Mouse (Mus musculus) C2C12 (cell line): ENCODE results near the gene Gsk3b. TPM values are rescaled to one million over a fixed set of nuclear protein-coding genes. Genes with fewer than 3 reads are reported as not detected.
A peak's percentile ranks its signal among the peaks of the same experiment; 100 is the strongest.
"Not testable (repeated sequence)": the region's sequence is repeated elsewhere in the genome, so short reads cannot be mapped to it uniquely, and the experiment has no call there.

ENCODE experiments used
- H3K27me3 ChIP-seq: one replicate; pipeline ENCODE4 v1.6.1; 2011; ENCODE audit not compliant: control insufficient read depth, insufficient read depth, insufficient read length
- H3K36me3 ChIP-seq: one replicate; pipeline ENCODE4 v1.6.1; 2011; ENCODE audit not compliant: control insufficient read depth, insufficient read depth
- H3K4me3 ChIP-seq: one replicate; pipeline ENCODE4 v1.5.1; 2011; ENCODE audit warnings: mild to moderate bottlenecking, control low read depth; ENCODE audit not compliant: poor library complexity, insufficient read depth, severe bottlenecking
- H3K79me2 ChIP-seq: one replicate; pipeline ENCODE4 v1.6.1; 2011; ENCODE audit not compliant: control insufficient read depth, insufficient read depth
- H3K79me3 ChIP-seq: one replicate; pipeline ENCODE4 v1.6.1; 2011; ENCODE audit warnings: low read depth, control low read depth
- H3ac ChIP-seq: one replicate; pipeline ENCODE3; 2011; ENCODE audit warnings: low read depth; ENCODE audit not compliant: control insufficient read depth, insufficient read length
- CEBPB ChIP-seq: IDR thresholded peaks from one replicate; pipeline ENCODE4 v1.6.1; 2011; ENCODE audit warnings: low read depth, mild to moderate bottlenecking, control low read depth, moderate library complexity
- CTCF ChIP-seq: IDR thresholded peaks from one replicate; pipeline ENCODE4 v1.5.1; 2011; ENCODE audit not compliant: control insufficient read depth, insufficient read depth, insufficient read length
- FOSL1 ChIP-seq: IDR thresholded peaks from one replicate; pipeline ENCODE4 v1.8.0; 2011; ENCODE audit warnings: mild to moderate bottlenecking, low read length; ENCODE audit not compliant: poor library complexity, insufficient read depth, severe bottlenecking
- MAX ChIP-seq: IDR thresholded peaks from one replicate; pipeline ENCODE4 v1.6.1; 2011; ENCODE audit warnings: mild to moderate bottlenecking, control low read depth
- MYOD1 ChIP-seq: IDR thresholded peaks from one replicate; pipeline ENCODE4 v1.6.1; 2011; ENCODE audit warnings: low read depth; ENCODE audit not compliant: control insufficient read depth, insufficient read length
- MYOG ChIP-seq: IDR thresholded peaks from one replicate; pipeline ENCODE4 v1.6.1; 2011; ENCODE audit not compliant: control insufficient read depth, insufficient read length; ENCODE audit errors: extremely low read depth
- USF1 ChIP-seq: IDR thresholded peaks from one replicate; pipeline ENCODE4 v1.6.1; 2011; ENCODE audit warnings: low read depth, mild to moderate bottlenecking, control low read depth, moderate library complexity
- polyA plus RNA-seq: library from polyadenylated mRNA; unstranded; fragments of >200 nt; fragmentation: generic; extraction: Trizol; gene quantifications from one replicate; pipeline ENCODE4 v1.2.1, GENCODE M21; 2012; ENCODE audit warnings: missing spikeins

Gsk3b gene
- polyA plus RNA-seq, 1 experiment: 12.3 TPM

- Histone ChIP-seq H3ac (no peak overlapping the region), H3K36me3 (no peaks in the 10 kb centered on the region), H3K4me3 (no peak overlapping the region), H3K79me3 (no peaks in the 10 kb centered on the region), H3K27me3 (no peaks in the 10 kb centered on the region), H3K79me2 (no peaks in the 10 kb centered on the region)
- no peak for TF ChIP-seq MYOG
- TF ChIP-seq CEBPB: no peak
- no peak for TF ChIP-seq FOSL1
- TF ChIP-seq USF1: no peak
- TF ChIP-seq CTCF: no peak
- TF ChIP-seq MAX: no peak
- TF ChIP-seq MYOD1: no peak
Observed at GRCm38 (mm10) chr16:38059631-38060030, 29.2 kb upstream of the Gsk3b start.

- H3ac ChIP-seq, H3K4me3 ChIP-seq, H3K79me3 ChIP-seq, H3K27me3 ChIP-seq, H3K36me3 ChIP-seq, H3K79me2 ChIP-seq: not testable (repeated sequence)
Observed at GRCm38 (mm10) chr16:38073859-38074631, 14.8 kb upstream of the Gsk3b start.

GRCm38 (mm10) chr16:38080201-38080600 lies 8.6 kb upstream of the Gsk3b start:
- H3K36me3 ChIP-seq: no peaks in the 10 kb centered on the region
- no peaks in the 10 kb centered on the region for H3K79me2 ChIP-seq
- H3ac ChIP-seq: no peak overlapping the region
- H3K4me3 ChIP-seq: no peak overlapping the region
- no peaks in the 10 kb centered on the region for H3K79me3 ChIP-seq
- TF ChIP-seq MYOD1 (no peak), FOSL1 (no peak)
- no peaks in the 10 kb centered on the region for H3K27me3 ChIP-seq

- Histone ChIP-seq H3ac (no peak overlapping the region), H3K79me3 (peaks cover 24% of the 10 kb centered on the region), H3K27me3 (no peaks in the 10 kb centered on the region), H3K79me2 (peaks cover 41% of the 10 kb centered on the region), H3K36me3 (no peaks in the 10 kb centered on the region), H3K4me3 (peak overlapping the region; percentile 41)
- TF ChIP-seq MYOG (no peak), CEBPB (no peak), MAX (no peak), FOSL1 (no peak), MYOD1 (no peak), USF1 (no peak), CTCF (no peak)
Observed at GRCm38 (mm10) chr16:38087231-38087630, 1.6 kb upstream of the Gsk3b start.

GRCm38 (mm10) chr16:38087645-38088125 lies 1.1 kb upstream of the Gsk3b start:
- Histone ChIP-seq H3K4me3 (peak overlapping the region; percentile 41), H3ac (peak overlapping the region; percentile 80), H3K27me3 (no peaks in the 10 kb centered on the region), H3K79me2 (peaks cover 45% of the 10 kb centered on the region), H3K36me3 (no peaks in the 10 kb centered on the region), H3K79me3 (peaks cover 29% of the 10 kb centered on the region)
- TF ChIP-seq CTCF (no peak), CEBPB (no peak), MYOD1 (no peak), FOSL1 (no peak), USF1 (no peak), MAX (no peak), MYOG (no peak)

- Histone ChIP-seq H3K36me3 (no peaks in the 10 kb centered on the region), H3ac (peak overlapping the region; percentile 80), H3K79me3 (peaks cover 33% of the 10 kb centered on the region), H3K27me3 (no peaks in the 10 kb centered on the region), H3K4me3 (peak overlapping the region; percentile 41), H3K79me2 (peaks cover 50% of the 10 kb centered on the region)
- no peak for TF ChIP-seq CTCF
- TF ChIP-seq MAX: no peak
Observed at GRCm38 (mm10) chr16:38088126-38088628, 624 bp upstream of the Gsk3b start.
